Mouse (Mus musculus) thymus, adult 2 months (tissue): ENCODE data around the gene Pcsk4.

Source experiments
- CTCF ChIP-seq: fragments of 200-500 bp; IDR thresholded peaks from 2 replicates; pipeline ENCODE4 v1.5.1; 2012; ENCODE audit warnings: mild to moderate bottlenecking, control low read depth, low read length, moderate library complexity, borderline replicate concordance; ENCODE audit not compliant: control insufficient read depth, poor library complexity, insufficient read depth; ENCODE audit errors: extremely low read depth
- POLR2A ChIP-seq: fragments of 200-500 bp; IDR thresholded peaks from 2 replicates; pipeline ENCODE4 v1.6.1; 2012; ENCODE audit warnings: mild to moderate bottlenecking, low read length, control low read depth, moderate library complexity; ENCODE audit not compliant: control insufficient read depth, poor library complexity, insufficient read depth; ENCODE audit errors: extremely low read depth

DNA sequence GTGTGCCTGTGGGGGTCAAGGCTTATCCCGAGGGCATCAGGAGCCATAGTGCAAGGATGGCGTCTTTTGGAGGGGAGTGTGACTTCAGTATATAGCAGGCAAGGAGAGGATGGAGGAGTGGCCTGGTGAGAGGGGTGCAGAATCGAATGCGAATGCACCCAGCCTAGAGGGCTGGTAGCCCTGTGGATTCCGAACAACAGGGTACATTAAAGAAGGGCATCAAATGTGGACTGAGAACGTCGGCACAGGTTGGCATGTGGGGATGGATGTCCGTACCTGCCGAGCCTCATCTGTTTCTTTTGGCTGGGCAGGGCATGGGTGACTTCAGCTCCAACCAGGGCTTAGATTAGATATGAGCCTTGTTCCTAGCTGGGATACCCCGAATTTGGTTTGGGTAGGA, 29.5 kb downstream of the Pcsk4 start:
- TF ChIP-seq CTCF (no peak), POLR2A (no peak)
